Mouse (Mus musculus) heart, postnatal 0 days (tissue): ENCODE data around the gene Fosl1.

Source experiments
- CTCF ChIP-seq: IDR thresholded peaks from 2 replicates; pipeline ENCODE4 v1.5.1; 2016; ENCODE audit warnings: antibody characterized with exemption, control low read depth, low read depth
- EP300 ChIP-seq: IDR thresholded peaks from 2 replicates; pipeline ENCODE4 v1.6.1; 2016; ENCODE audit warnings: antibody characterized with exemption, low read depth

GRCm38 (mm10) chr19:5424092-5424781 is 23.1 kb upstream of the Fosl1 start:
- TF ChIP-seq CTCF (no peak; the same call in 1 of the 2 replicates), EP300 (no peak)
